Mouse (Mus musculus): Measurements from ENCODE around the gene Gm21858. TPM values are rescaled to one million over a fixed set of nuclear protein-coding genes. Genes with fewer than 3 reads are reported as not detected.

The Gm21858 gene
- not detected for total RNA-seq (2023)

DNA sequence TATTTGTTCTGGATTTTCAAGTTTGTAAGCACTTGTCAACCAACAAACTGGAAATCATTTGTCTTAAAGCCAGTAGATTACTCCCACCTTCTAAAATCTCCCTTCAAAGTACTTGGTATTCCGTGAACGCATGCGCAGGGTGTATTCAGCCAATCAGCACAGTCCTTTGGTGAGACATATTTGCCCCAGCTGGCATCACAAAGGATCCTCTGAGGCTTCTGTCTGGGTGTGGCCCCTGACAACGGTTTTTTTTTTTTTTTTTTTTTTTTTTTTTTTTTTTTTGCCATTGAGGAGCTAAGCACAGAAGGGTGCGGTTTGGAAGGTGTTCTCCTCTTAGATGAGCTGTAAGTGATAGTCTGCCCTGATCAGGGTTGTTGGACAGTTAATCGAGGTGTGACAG lies at the start of gene Gm21858:
TSS of gene Gm21858 (plus strand) at position 301 of the 400 bp plus-strand sequence.

All from CD8-positive naive resting alpha-beta T cell, adult 57 days (primary cell).